In genomic region chr12:77009202-77010030, GRCm38 (mm10) we compare ENCODE assay signal across 9 mouse cellular contexts. TPM values are rescaled to one million over a fixed set of nuclear protein-coding genes. Genes with fewer than 3 reads are reported as not detected.
DNase-seq lines count a peak whose midpoint lies in the region; ATAC-seq and TF ChIP-seq lines count a peak whose summit lies in the region.
"Had no signal": no experiment of that assay in that cellular context is flagged by ENCODE, and none has a peak within 500 bp of the region (broad histone marks: within the 10 kb centered on the region; RNA-seq: fewer than 3 reads in every experiment).

No protein-coding gene starts in this region.

- H3K4me1 ChIP-seq in kidney, adult 2 months (ENCODE audit: control insufficient read depth, insufficient read depth, low read length), result no peaks in the 10 kb centered on the region
- H3K4me1 ChIP-seq in kidney, embryonic 16.5 days (ENCODE audit: insufficient read depth, low read length), result no peaks in the 10 kb centered on the region

- no peak for TF ChIP-seq CTCF in kidney, adult 2 months (conservative IDR thresholded peaks at IDR 0.05; ENCODE audit: insufficient read depth, insufficient read length, low read depth, low read length)

- no peak overlapping the region for H3K4me3 ChIP-seq in kidney, adult 2 months (ENCODE audit: insufficient read depth, low read depth, low read length)
- H3K4me3 ChIP-seq in kidney, embryonic 16.5 days (ENCODE audit: low read length), result no peak overlapping the region
- H3K4me3 ChIP-seq: neural tube, embryonic 13.5 days had no signal

- no peaks in the 10 kb centered on the region for H3K9me3 ChIP-seq in kidney, embryonic 16.5 days (ENCODE audit: low read length)
- H3K9me3 ChIP-seq: neural tube, embryonic 13.5 days had no signal

- no peaks in the 10 kb centered on the region for H3K36me3 ChIP-seq in kidney, adult 2 months (ENCODE audit: control insufficient read depth, insufficient read depth, low read length)
- no peaks in the 10 kb centered on the region for H3K36me3 ChIP-seq in kidney, embryonic 16.5 days (ENCODE audit: insufficient read depth, low read length)
- H3K36me3 ChIP-seq: neural tube, embryonic 13.5 days had no signal

- H3K9ac ChIP-seq in kidney, embryonic 16.5 days (replicated peaks; ENCODE audit: low read length), result no peak overlapping the region
- H3K9ac ChIP-seq: neural tube, embryonic 13.5 days had no signal

- no peak for ATAC-seq in kidney, embryonic 16.5 days (ENCODE audit: low FRiP score, low TSS enrichment)
- ATAC-seq in erythroid progenitor cell, adult 5-6 weeks (replicated peaks; ENCODE audit: low FRiP score, poor library complexity, severe bottlenecking), result no peak

- no peak overlapping the region for H3K4me2 ChIP-seq in kidney, embryonic 16.5 days (replicated peaks; ENCODE audit: low read depth, low read length)
- H3K4me2 ChIP-seq: neural tube, embryonic 13.5 days had no signal

- WGBS in kidney, adult 2 months, result 54% methylated on average over 20 of the region's 20 CpGs
- WGBS in kidney, embryonic 16.5 days, result 65% methylated on average over 20 of the region's 20 CpGs

- no peaks in the 10 kb centered on the region for H3K27me3 ChIP-seq in kidney, adult 2 months (replicated peaks; ENCODE audit: control insufficient read depth, insufficient read depth, low read length)
- H3K27me3 ChIP-seq in kidney, embryonic 16.5 days (ENCODE audit: insufficient read depth, low read length), result 0 out of 2 replicates have a peak, but pooled peaks cover 3% of the 10 kb centered on the region
- H3K27me3 ChIP-seq: neural tube, embryonic 13.5 days had no signal

- intact Hi-C loops in heart, postnatal 10 days (cut with DNase I), result loop anchor here (5.0 to 10.0 kb wide), 2 partner anchors 228 to 775 kb away; partner anchors contain the start of gene Fut8

- DNase-seq in kidney, adult 2 months, result peak; percentile 37
- DNase-seq in CD4-positive, CD25-positive, alpha-beta regulatory T cell, adult 2 months (ENCODE audit: low read depth, low spot score), result peak; percentile 49
- DNase-seq in brain, adult 2 months (ENCODE audit: low read depth, low spot score), result peak; percentile 96
- peak; percentile 28 to 46 for DNase-seq in heart, postnatal 10 days
- DNase-seq in retina, embryonic 14.5 days (ENCODE audit: low spot score), result peak; percentile 35
- DNase-seq in urinary bladder, postnatal 4 days (ENCODE audit: low spot score in 2 of 2), result no peak

- H3K27ac ChIP-seq in kidney, adult 2 months (ENCODE audit: insufficient read depth, low read depth, low read length), result no peak overlapping the region
- no peak overlapping the region for H3K27ac ChIP-seq in kidney, embryonic 16.5 days (ENCODE audit: low read length)
- H3K27ac ChIP-seq: neural tube, embryonic 13.5 days had no signal

- TF ChIP-seq POLR2A in kidney, adult 2 months (IDR thresholded peaks at IDR 0.05; ENCODE audit: low read depth, low read length), result no peak

RNA-seq across cellular contexts. Expression of gene Max, which starts 47.4 kb away (rescaled TPM):
- 33.8 and 42.7 TPM in 2 replicates for polyA plus RNA-seq in kidney, adult 2 months (2012; rRNA removed)
- 16.3 and 17.3 TPM in 2 replicates for polyA plus RNA-seq in kidney, embryonic 16.5 days (2015; fragmentation: Nextera tagmentation; extraction: Ambion mirVana)
- total RNA-seq in heart, postnatal 10 days (2021), result 10 to 100 TPM; 43.6 to 61.0 TPM
- 38.6 and 85.1 TPM in 2 replicates for total RNA-seq in erythroid progenitor cell, adult 5-6 weeks (2015; ENCODE audit: low replicate concordance)
- 49.4 and 69.4 TPM in 2 replicates for total RNA-seq in erythroid progenitor cell, adult 5-6 weeks (2017; ENCODE audit: low replicate concordance)

Comparison
In these comparisons a context has a peak if more than half of its experiments do, and no peak if none do; other contexts are left out.
1. DNase-seq: peak in kidney, adult 2 months (single experiment), CD4-positive, CD25-positive, alpha-beta regulatory T cell, adult 2 months (single experiment), brain, adult 2 months (single experiment), heart, postnatal 10 days (2 of 2) and retina, embryonic 14.5 days (single experiment); none in urinary bladder, postnatal 4 days (0 of 2).